Mouse (Mus musculus) thymus, adult 2 months (tissue): Measurements from ENCODE around the gene Cdh4.

Experiments
- CTCF ChIP-seq: fragments of 200-500 bp; IDR thresholded peaks from 2 replicates; pipeline ENCODE4 v1.5.1; 2012; ENCODE audit warnings: mild to moderate bottlenecking, control low read depth, low read length, moderate library complexity, borderline replicate concordance; ENCODE audit not compliant: control insufficient read depth, poor library complexity, insufficient read depth; ENCODE audit errors: extremely low read depth
- POLR2A ChIP-seq: fragments of 200-500 bp; IDR thresholded peaks from 2 replicates; pipeline ENCODE4 v1.6.1; 2012; ENCODE audit warnings: mild to moderate bottlenecking, low read length, control low read depth, moderate library complexity; ENCODE audit not compliant: control insufficient read depth, poor library complexity, insufficient read depth; ENCODE audit errors: extremely low read depth

- TF ChIP-seq POLR2A (no peak), CTCF (no peak)
These were observed 2.1 kb upstream of the Cdh4 start for GRCm38 (mm10) chr2:179440161-179440560.
